Mouse (Mus musculus): Measurements from ENCODE around the gene Zfp644. TPM values are rescaled to one million over a fixed set of nuclear protein-coding genes. Genes with fewer than 3 reads are reported as not detected.
A peak's percentile ranks its signal among the peaks of the same experiment; 100 is the strongest.

Zfp644 gene
- total and polyA plus RNA-seq, 3 experiments = 15.1 to 28.7 (median 17.7) TPM

DNA sequence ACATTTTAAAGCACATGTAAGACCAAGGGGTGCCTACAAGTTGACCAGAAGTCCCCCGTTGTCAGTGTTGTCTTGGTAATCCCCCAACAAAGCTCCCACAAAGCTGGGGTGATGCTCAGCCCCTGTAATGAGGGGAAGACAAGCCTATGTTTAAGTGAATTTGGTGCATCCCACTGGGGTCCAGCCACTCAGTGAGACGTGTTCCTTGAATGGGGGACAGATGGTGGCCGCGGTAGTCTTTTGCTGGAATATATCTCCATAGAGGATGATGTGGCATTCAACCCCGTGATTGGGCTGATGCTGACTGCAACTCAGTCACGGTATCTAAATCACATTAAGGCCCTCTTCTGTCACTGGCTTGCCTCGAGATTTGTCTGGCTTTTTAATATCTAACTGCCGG lies 97.6 kb downstream of the Zfp644 start:
- in situ Hi-C loops (cut with MboI; ENCODE audit: low pct_ligation_motif_present, low pct_unique_long_range_greater_than_20kb, low sequenced_read_pairs) (no loop called here), dilution Hi-C loops (cut with MboI; ENCODE audit: extremely low pct_ligation_motif_present, extremely low pct_unique_long_range_greater_than_20kb, low sequenced_read_pairs) (no loop called here)
- TF ChIP-seq USF1 (IDR thresholded peaks at IDR 0.05; ENCODE audit: low read depth, low read length) (no peak), ZMIZ1 (IDR thresholded peaks at IDR 0.05; ENCODE audit: low read depth, low read length) (no peak)
- no peak overlapping the region for H3K4me3 ChIP-seq (replicated peaks in 1 of 3; ENCODE audit: low read depth in 2 of 3, low read length in 2 of 3, poor library complexity in 1 of 3)
- no peak overlapping the region for H3K27ac ChIP-seq (ENCODE audit: insufficient read depth, low read depth)
- no peaks in the 10 kb centered on the region for H3K9me3 ChIP-seq (replicated peaks; ENCODE audit: low read length)
- no peak for DNase-seq (ENCODE audit: extremely low read depth)
- no peaks in the 10 kb centered on the region for H3K79me2 ChIP-seq (replicated peaks; ENCODE audit: control insufficient read depth, extremely low read depth, insufficient read depth, poor library complexity, severe bottlenecking)
- H3K4me2 ChIP-seq (ENCODE audit: insufficient read depth, low read depth, poor library complexity, severe bottlenecking) = no peak overlapping the region
- H3K36me3 ChIP-seq (replicated peaks in 1 of 2; ENCODE audit: control insufficient read depth in 1 of 2, insufficient read depth in 1 of 2, low read length in 1 of 2) = peaks cover 2 to 38% of the 10 kb centered on the region in 2 experiments
- H3K9ac ChIP-seq (ENCODE audit: insufficient read depth, low read depth) = no peak overlapping the region
- no peaks in the 10 kb centered on the region for H3K4me1 ChIP-seq (ENCODE audit: control insufficient read depth in 1 of 2, insufficient read depth in 2 of 2)
- no peaks in the 10 kb centered on the region for H3K27me3 ChIP-seq (replicated peaks)

DNA sequence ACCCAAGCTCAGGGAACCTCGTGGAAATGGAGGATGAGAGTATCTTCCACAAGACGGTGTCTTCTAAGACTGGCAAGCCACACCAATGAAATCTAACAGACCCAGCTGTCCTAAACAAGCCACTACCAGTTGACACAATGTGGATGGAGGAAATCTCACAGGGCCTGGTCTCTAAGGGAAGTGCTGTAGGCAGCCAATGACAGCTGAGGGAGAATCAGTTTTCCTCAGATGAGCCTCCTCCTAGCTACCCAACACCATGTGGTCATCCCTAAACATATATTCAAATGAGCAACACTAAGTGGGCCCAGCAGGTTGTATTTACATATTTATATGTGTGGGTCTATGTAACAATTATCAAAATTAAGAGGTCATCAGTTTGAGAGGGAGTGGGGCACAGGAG lies 99.6 kb downstream of the Zfp644 start:
- H3K4me3 ChIP-seq (replicated peaks in 1 of 3; ENCODE audit: low read depth in 2 of 3, low read length in 2 of 3, poor library complexity in 1 of 3) = no peak overlapping the region
- no peak for TF ChIP-seq ZC3H11A (IDR thresholded peaks at IDR 0.05; ENCODE audit: low read depth, low read length)
- TF ChIP-seq ZKSCAN1 (IDR thresholded peaks at IDR 0.05; ENCODE audit: borderline replicate concordance, low read depth, low read length) = no peak
- no peak for TF ChIP-seq ZNF384 (IDR thresholded peaks at IDR 0.05; ENCODE audit: low read depth, low read length)
- H3K36me3 ChIP-seq (replicated peaks in 1 of 2; ENCODE audit: control insufficient read depth in 1 of 2, insufficient read depth in 1 of 2, low read length in 1 of 2) = peaks cover 2 to 32% of the 10 kb centered on the region in 2 experiments
- no peak for DNase-seq (ENCODE audit: extremely low read depth)
- no peaks in the 10 kb centered on the region for H3K9me3 ChIP-seq (replicated peaks; ENCODE audit: low read length)
- H3K4me1 ChIP-seq (ENCODE audit: control insufficient read depth in 1 of 2, insufficient read depth in 2 of 2) = no peaks in the 10 kb centered on the region
- in situ Hi-C loops (cut with MboI; ENCODE audit: low pct_ligation_motif_present, low pct_unique_long_range_greater_than_20kb, low sequenced_read_pairs) = no loop called here
- H3K4me2 ChIP-seq (ENCODE audit: insufficient read depth, low read depth, poor library complexity, severe bottlenecking) = no peak overlapping the region
- H3K9ac ChIP-seq (ENCODE audit: insufficient read depth, low read depth) = no peak overlapping the region
- no peaks in the 10 kb centered on the region for H3K27me3 ChIP-seq (replicated peaks)
- dilution Hi-C loops (cut with MboI; ENCODE audit: extremely low pct_ligation_motif_present, extremely low pct_unique_long_range_greater_than_20kb, low sequenced_read_pairs) = no loop called here
- H3K79me2 ChIP-seq (replicated peaks; ENCODE audit: control insufficient read depth, extremely low read depth, insufficient read depth, poor library complexity, severe bottlenecking) = no peaks in the 10 kb centered on the region
- no peak overlapping the region for H3K27ac ChIP-seq (ENCODE audit: insufficient read depth, low read depth)

DNA sequence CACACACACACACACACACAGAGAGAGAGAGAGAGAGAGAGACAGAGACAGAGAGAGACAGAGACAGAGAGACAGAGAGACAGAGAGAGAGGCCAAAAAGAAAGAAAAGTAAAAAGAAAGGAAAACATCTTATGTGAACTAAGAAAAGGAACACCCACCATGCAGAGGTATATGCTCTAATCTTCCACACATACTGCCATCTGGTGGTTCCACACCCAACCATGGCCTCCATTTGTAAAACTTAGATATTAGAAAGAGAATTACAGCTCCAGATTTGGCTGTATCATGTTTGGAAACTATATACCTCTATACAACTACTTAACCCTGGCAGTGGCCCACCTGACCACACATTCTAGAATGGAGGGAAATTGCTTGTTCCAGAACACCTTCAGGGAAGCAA lies 102.7 kb downstream of the Zfp644 start:
- TF ChIP-seq SMC3 (IDR thresholded peaks at IDR 0.05; ENCODE audit: low read depth, low read length) (peak; percentile 29), ZC3H11A (IDR thresholded peaks at IDR 0.05; ENCODE audit: low read depth, low read length) (no peak), POLR2AphosphoS2 (IDR thresholded peaks at IDR 0.05; ENCODE audit: low read depth, low read length) (no peak), HCFC1 (IDR thresholded peaks at IDR 0.05; ENCODE audit: low read depth, low read length) (no peak), E2F4 (IDR thresholded peaks at IDR 0.05; ENCODE audit: insufficient replicate concordance, low read depth, low read length) (no peak), BHLHE40 (IDR thresholded peaks at IDR 0.05; ENCODE audit: low read depth, low read length) (no peak), SIN3A (IDR thresholded peaks at IDR 0.05; ENCODE audit: low read length) (no peak), ETS1 (conservative IDR thresholded peaks at IDR 0.05; ENCODE audit: low read depth, low read length) (no peak), CHD1 (IDR thresholded peaks at IDR 0.05; ENCODE audit: low read depth, low read length) (no peak), ZKSCAN1 (IDR thresholded peaks at IDR 0.05; ENCODE audit: borderline replicate concordance, low read depth, low read length) (no peak), ZNF384 (IDR thresholded peaks at IDR 0.05; ENCODE audit: low read depth, low read length) (no peak), CTCF (conservative IDR thresholded peaks at IDR 0.05 in 1 of 2, IDR thresholded peaks at IDR 0.05 in 1 of 2; ENCODE audit: low read depth in 2 of 2, low read length in 2 of 2) (peak in 1 of 2 experiments; percentile 34; a peak in 2 of 4 replicates), MAZ (IDR thresholded peaks at IDR 0.05; ENCODE audit: low read depth, low read length) (no peak), MEF2A (IDR thresholded peaks at IDR 0.05; ENCODE audit: borderline replicate concordance, low read depth, low read length) (no peak), ELF1 (IDR thresholded peaks at IDR 0.05; ENCODE audit: low read depth, low read length) (no peak), IRF4 (IDR thresholded peaks at IDR 0.05; ENCODE audit: low read depth, low read length) (no peak)
- in situ Hi-C loops (cut with MboI; ENCODE audit: low pct_ligation_motif_present, low pct_unique_long_range_greater_than_20kb, low sequenced_read_pairs) = no loop called here
- dilution Hi-C loops (cut with MboI; ENCODE audit: extremely low pct_ligation_motif_present, extremely low pct_unique_long_range_greater_than_20kb, low sequenced_read_pairs) = no loop called here

More for the DNA sequence above, 102.7 kb downstream of the Zfp644 start:
- Histone ChIP-seq H3K27me3 (replicated peaks) (no peaks in the 10 kb centered on the region), H3K9me3 (replicated peaks; ENCODE audit: low read length) (peaks cover 3% of the 10 kb centered on the region), H3K4me1 (ENCODE audit: control insufficient read depth in 1 of 2, insufficient read depth in 2 of 2) (no peaks in the 10 kb centered on the region), H3K27ac (ENCODE audit: insufficient read depth, low read depth) (no peak overlapping the region), H3K36me3 (replicated peaks in 1 of 2; ENCODE audit: control insufficient read depth in 1 of 2, insufficient read depth in 1 of 2, low read length in 1 of 2) (peaks cover 0 to 25% of the 10 kb centered on the region in 2 experiments), H3K4me3 (replicated peaks in 1 of 3; ENCODE audit: low read depth in 2 of 3, low read length in 2 of 3, poor library complexity in 1 of 3) (no peak overlapping the region), H3K4me2 (ENCODE audit: insufficient read depth, low read depth, poor library complexity, severe bottlenecking) (no peak overlapping the region), H3K79me2 (replicated peaks; ENCODE audit: control insufficient read depth, extremely low read depth, insufficient read depth, poor library complexity, severe bottlenecking) (no peaks in the 10 kb centered on the region), H3K9ac (ENCODE audit: insufficient read depth, low read depth) (no peak overlapping the region)
- no peak for DNase-seq (ENCODE audit: extremely low read depth)
